Mouse (Mus musculus) G1E (cell line): Measurements from ENCODE around the gene Slc30a7. TPM values are rescaled to one million over a fixed set of nuclear protein-coding genes. Genes with fewer than 3 reads are reported as not detected.
A peak's percentile ranks its signal among the peaks of the same experiment; 100 is the strongest.

ENCODE experiments used
- ATAC-seq: 2 replicates; pipeline ENCODE4 v1.8.0; 2016; ENCODE audit warnings: mild to moderate bottlenecking; ENCODE audit not compliant: insufficient number of reproducible peaks, poor library complexity, low FRiP score, severe bottlenecking; ENCODE audit errors: extremely low read depth
- DNase-seq: peaks from one replicate; pipeline ENCODE4 v3.0.0; 2012; ENCODE audit warnings: low spot score
- H3K27me3 ChIP-seq: 2 replicates; pipeline ENCODE4 v1.6.1; 2012; ENCODE audit warnings: mild to moderate bottlenecking, low read length, inconsistent platforms; ENCODE audit not compliant: insufficient read depth
- H3K36me3 ChIP-seq: replicated peaks from 2 replicates; pipeline ENCODE3; 2012; ENCODE audit warnings: mild to moderate bottlenecking, inconsistent platforms
- H3K4me1 ChIP-seq: 2 replicates; pipeline ENCODE4 v1.6.1; 2012; ENCODE audit warnings: low read depth, low read length, inconsistent platforms, mixed read lengths; ENCODE audit not compliant: insufficient read depth
- H3K4me3 ChIP-seq: 2 replicates; pipeline ENCODE4 v1.5.1; 2012; ENCODE audit warnings: low read depth, mild to moderate bottlenecking, inconsistent platforms, low read length, moderate library complexity, mixed read lengths
- H3K9me3 ChIP-seq: replicated peaks from 2 replicates; pipeline ENCODE4 v1.6.1; 2012; ENCODE audit warnings: inconsistent platforms
- CTCF ChIP-seq: IDR thresholded peaks from 2 replicates; pipeline ENCODE4 v1.5.1; 2012; ENCODE audit warnings: low read depth, low read length, inconsistent platforms, mixed read lengths
- GATA1 ChIP-seq: IDR thresholded peaks from 2 replicates; pipeline ENCODE4 v1.6.1; 2012; ENCODE audit warnings: borderline replicate concordance, low read length, inconsistent platforms, mixed read lengths
- GATA2 ChIP-seq: IDR thresholded peaks from 2 replicates; pipeline ENCODE4 v1.6.1; 2012; ENCODE audit warnings: low read depth, low read length, inconsistent platforms, borderline replicate concordance
- POLR2AphosphoS5 ChIP-seq: IDR thresholded peaks from 2 replicates; pipeline ENCODE4 v1.6.1; 2012; ENCODE audit warnings: low read depth, low read length, inconsistent platforms; ENCODE audit not compliant: insufficient replicate concordance
- TAL1 ChIP-seq: conservative IDR thresholded peaks from 2 replicates; pipeline ENCODE4 v1.6.1; 2012; ENCODE audit warnings: low read depth, low read length, inconsistent platforms, mixed read lengths
- polyA plus RNA-seq: library from polyadenylated mRNA; stranded (reverse); fragments of >175 nt; gene quantifications from 2 replicates; pipeline ENCODE4 v1.2.3, GENCODE M21; 2012
- total RNA-seq, 2 experiments: library from RNA; stranded (forward) in 1 of 2; stranded (reverse) in 1 of 2; fragments of 200-1000 nt in 1 of 2; fragments of >200 nt in 1 of 2; fragmentation: Nextera tagmentation in 1 of 2; gene quantifications; 2 replicates each; pipeline ENCODE4 v1.2.3; 2014 to 2017

The Slc30a7 gene
- total and polyA plus RNA-seq, 3 experiments = 3.0 to 38.4 (median 25.8) TPM

DNA sequence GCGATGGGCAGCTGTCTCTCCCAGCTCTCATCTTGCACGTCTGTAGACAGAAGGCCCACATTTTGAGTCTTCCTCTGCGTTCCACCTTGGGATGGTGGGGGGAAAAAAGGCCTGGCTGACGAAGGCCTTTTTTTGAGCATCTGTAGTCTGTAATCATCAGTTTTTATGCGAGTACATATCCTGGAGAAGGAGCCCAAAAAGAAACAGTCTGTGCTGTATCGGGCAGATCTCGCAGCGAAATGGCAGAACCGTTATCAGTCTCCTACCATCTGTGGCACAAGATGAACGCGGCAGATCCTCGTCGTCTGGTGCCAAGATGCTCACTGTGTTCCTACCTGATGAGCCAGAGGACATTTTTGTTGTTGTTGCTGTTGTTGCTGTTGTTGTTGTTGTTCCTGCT is 8.9 kb upstream of the Slc30a7 start:
- Histone ChIP-seq H3K4me3 (no peak overlapping the region), H3K36me3 (peaks cover 54% of the 10 kb centered on the region), H3K9me3 (no peaks in the 10 kb centered on the region), H3K27me3 (no peaks in the 10 kb centered on the region), H3K4me1 (peaks cover 7% of the 10 kb centered on the region)
- ATAC-seq (peak; percentile 28; the same call in 1 of the 2 replicates), DNase-seq (no peak)
- no peak for TF ChIP-seq POLR2AphosphoS5
- TF ChIP-seq CTCF = no peak
- TF ChIP-seq GATA1 = no peak
- no peak for TF ChIP-seq TAL1
- no peak for TF ChIP-seq GATA2

GRCm38 (mm10) chr3:116014901-116015300 is 7.7 kb upstream of the Slc30a7 start:
- no peaks in the 10 kb centered on the region for H3K9me3 ChIP-seq
- TF ChIP-seq GATA2 (no peak), TAL1 (no peak), GATA1 (no peak), CTCF (no peak), POLR2AphosphoS5 (no peak)

GRCm38 (mm10) chr3:116009622-116010344 is 2.6 kb upstream of the Slc30a7 start:
- Histone ChIP-seq H3K27me3 (no peaks in the 10 kb centered on the region), H3K9me3 (no peaks in the 10 kb centered on the region), H3K4me3 (no peak overlapping the region), H3K4me1 (peaks cover 27% of the 10 kb centered on the region), H3K36me3 (peaks cover 35% of the 10 kb centered on the region)
- TF ChIP-seq TAL1 (no peak), CTCF (no peak), POLR2AphosphoS5 (no peak), GATA1 (no peak), GATA2 (no peak)
- ATAC-seq (no peak), DNase-seq (no peak)

More at GRCm38 (mm10) chr3:116014901-116015300, 7.7 kb upstream of the Slc30a7 start:
- no peak for ATAC-seq
- Histone ChIP-seq H3K4me3 (no peak overlapping the region), H3K27me3 (no peaks in the 10 kb centered on the region), H3K4me1 (peaks cover 9% of the 10 kb centered on the region), H3K36me3 (peaks cover 57% of the 10 kb centered on the region)
- no peak for DNase-seq

DNA sequence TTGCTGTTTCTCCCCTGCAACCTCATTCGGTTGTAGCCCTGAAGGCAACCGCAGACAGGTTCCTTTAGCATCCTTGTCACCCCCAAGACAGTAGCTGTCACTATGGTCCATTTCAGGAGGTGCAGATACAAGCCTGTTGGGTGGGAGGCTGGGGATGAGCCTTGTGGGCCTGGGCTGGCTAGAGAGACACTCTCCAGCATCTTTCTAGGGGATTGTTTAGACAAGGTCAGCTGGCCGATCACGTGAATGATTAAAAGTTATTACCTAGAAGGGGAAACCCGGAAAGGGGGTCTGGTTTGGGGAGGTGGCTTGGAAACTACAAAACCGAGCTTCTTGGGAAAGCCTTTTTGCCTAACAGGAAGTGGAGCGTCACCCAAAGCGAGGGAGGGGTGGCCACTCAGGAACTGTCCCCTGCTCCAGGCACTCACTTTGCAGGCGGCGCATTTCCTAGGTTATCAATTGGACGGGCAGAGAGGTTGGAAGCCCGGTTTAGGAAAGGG is 785 bp upstream of the Slc30a7 start:
- ATAC-seq (peak; percentile 69), DNase-seq (peak; percentile 56)
- no peaks in the 10 kb centered on the region for H3K27me3 ChIP-seq
- TF ChIP-seq TAL1 (no peak), GATA1 (no peak), CTCF (no peak), GATA2 (no peak), POLR2AphosphoS5 (no peak)
- H3K4me3 ChIP-seq = peak overlapping the region; percentile 80
- H3K4me1 ChIP-seq = peaks cover 27% of the 10 kb centered on the region
- H3K9me3 ChIP-seq = no peaks in the 10 kb centered on the region
- peaks cover 42% of the 10 kb centered on the region for H3K36me3 ChIP-seq

- Histone ChIP-seq H3K27me3 (no peaks in the 10 kb centered on the region), H3K9me3 (no peaks in the 10 kb centered on the region), H3K4me1 (peaks cover 27% of the 10 kb centered on the region), H3K4me3 (peak overlapping the region; percentile 80), H3K36me3 (peaks cover 40% of the 10 kb centered on the region)
- peak; percentile 27 for DNase-seq
- peak; percentile 52 for ATAC-seq
- TF ChIP-seq POLR2AphosphoS5 (no peak), CTCF (no peak), GATA1 (no peak), GATA2 (no peak), TAL1 (no peak)
Observed at GRCm38 (mm10) chr3:116006284-116006977, 775 bp downstream of the Slc30a7 start.

DNA sequence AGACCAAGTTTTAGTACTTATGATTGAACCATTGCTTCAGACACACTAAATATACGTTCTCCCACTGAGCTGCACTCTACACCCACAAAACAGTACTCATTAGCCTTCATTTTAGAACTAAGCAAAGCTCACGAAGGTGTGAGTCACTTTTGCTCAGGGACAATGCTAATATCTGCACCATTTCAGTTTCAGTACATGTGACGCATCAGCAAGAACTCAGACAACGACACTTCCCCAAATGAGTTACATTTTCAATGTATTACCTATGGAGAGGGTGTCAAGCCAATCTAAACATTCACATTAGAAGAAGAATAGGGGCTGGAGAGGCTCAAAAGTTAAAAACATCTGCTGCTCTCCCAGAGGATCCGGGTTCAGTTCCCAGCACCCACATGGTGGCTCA is 10.3 kb downstream of the Slc30a7 start:
- no peak overlapping the region for H3K4me3 ChIP-seq
- H3K36me3 ChIP-seq = peaks cover 63% of the 10 kb centered on the region
- peaks cover 13% of the 10 kb centered on the region for H3K9me3 ChIP-seq
- DNase-seq (no peak), ATAC-seq (no peak)
- TF ChIP-seq GATA1 (no peak), GATA2 (no peak), TAL1 (no peak), CTCF (no peak), POLR2AphosphoS5 (no peak)
- H3K27me3 ChIP-seq = no peaks in the 10 kb centered on the region
- H3K4me1 ChIP-seq = no peaks in the 10 kb centered on the region; the same call in 1 of the 2 replicates
